Mouse (Mus musculus) kidney, postnatal 36 days (tissue): ENCODE results near the gene Man2a1.
A peak's percentile ranks its signal among the peaks of the same experiment; 100 is the strongest.

Source experiments
- DNase-seq, 2 experiments: peaks; one replicate each; pipeline ENCODE4 v3.0.0; 2021 to 2022; ENCODE audit warnings: mixed read lengths in 2 of 2

The Man2a1 gene

GRCm38 (mm10) chr17:64603534-64603933 is 3.0 kb downstream of the Man2a1 start:
- DNase-seq: no peak

DNA sequence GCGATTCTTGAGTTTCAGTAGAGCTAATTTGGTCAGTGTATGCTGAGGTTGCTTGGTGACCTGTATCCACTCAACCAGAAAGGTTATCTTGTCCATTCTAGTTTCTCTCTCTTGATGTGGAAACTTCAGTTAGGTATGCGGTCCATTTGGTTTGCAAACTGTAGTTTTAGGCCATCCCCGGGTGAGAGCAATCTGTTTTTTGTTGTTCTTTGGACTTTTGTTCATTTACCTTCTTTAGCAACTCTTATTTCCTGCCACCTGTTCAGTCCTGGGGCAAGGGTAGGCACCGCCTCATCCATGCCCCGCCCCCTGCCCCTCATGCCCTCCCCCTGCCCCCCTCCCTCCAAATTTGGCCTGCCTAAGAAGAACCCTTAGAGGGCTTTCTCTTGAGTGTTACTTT is 3.6 kb downstream of the Man2a1 start:
- DNase-seq: peak; percentile 43 to 56

DNA sequence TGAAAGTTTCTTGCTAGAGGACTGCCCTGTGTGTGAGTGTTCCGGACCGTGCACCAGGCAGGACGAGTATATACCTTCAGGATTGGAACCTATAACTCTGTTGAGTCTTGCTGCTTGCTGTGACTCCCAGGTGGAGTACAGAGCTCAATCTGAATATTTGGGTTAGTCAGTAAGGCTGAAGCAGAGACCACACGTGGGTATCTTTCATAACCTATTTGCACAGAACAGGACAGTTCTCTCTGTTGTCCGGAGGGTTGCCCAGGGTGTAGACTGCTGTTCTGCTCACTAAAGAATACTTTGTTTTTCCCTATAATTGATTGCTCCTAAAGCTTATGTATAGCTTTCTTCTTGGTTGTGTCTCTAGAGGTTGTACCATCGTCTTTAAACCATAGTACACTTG is 7.7 kb downstream of the Man2a1 start:
- no peak for DNase-seq

DNA sequence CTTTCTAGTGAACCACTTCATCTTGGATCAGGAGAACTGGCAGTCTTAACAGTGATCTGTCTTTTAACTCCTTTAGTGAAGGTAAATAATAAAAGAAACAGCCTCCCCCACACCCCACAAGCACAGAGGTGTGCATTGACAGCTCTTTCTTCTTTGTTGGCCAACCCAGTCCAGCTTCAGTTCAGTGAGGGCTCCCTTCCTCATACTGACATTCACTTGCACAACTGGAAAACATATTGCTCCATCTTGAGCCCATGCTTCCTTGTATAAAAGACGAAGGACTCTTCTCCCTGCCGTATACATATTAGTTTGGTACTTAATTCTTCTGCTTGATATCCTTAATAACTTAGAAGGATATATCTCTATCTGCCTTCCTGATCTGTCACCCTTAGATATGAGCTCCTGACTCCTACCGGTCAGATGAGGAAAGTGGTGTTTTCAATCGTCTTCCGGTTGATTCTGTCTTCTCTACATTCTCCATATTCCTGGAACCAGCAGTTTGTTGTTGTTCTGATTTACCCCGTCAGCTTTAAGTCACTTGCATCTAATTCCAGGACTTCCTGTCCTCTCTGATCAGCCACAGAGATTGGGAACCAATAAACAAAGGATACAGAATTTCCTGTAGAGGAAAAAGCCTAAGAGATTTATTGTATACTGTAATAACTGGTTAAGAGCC is 8.5 kb downstream of the Man2a1 start:
- no peak for DNase-seq

GRCm38 (mm10) chr17:64609741-64610140 is 9.2 kb downstream of the Man2a1 start:
- no peak for DNase-seq

DNA sequence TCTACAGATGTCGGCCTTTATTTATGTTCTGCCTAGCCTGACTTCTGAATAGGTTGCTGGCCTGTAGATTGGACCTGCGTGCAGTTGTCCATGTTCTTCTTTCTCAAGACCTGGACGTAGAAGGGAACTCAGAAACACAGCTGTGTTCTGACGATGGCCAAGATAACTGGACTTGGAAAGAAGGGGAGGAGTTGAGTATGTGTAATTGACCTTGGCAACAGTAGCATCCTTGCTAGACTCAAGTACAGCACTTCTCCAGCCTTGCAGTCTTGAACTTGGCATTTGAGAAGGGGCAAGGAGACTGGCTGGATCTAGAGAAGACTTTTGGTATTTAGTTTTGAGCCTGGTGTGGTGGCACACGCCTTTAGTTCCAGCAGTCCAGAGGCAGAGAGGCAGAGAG is 10.9 kb downstream of the Man2a1 start:
- no peak for DNase-seq

GRCm38 (mm10) chr17:64612135-64612885 is 11.8 kb downstream of the Man2a1 start:
- no peak for DNase-seq

DNA sequence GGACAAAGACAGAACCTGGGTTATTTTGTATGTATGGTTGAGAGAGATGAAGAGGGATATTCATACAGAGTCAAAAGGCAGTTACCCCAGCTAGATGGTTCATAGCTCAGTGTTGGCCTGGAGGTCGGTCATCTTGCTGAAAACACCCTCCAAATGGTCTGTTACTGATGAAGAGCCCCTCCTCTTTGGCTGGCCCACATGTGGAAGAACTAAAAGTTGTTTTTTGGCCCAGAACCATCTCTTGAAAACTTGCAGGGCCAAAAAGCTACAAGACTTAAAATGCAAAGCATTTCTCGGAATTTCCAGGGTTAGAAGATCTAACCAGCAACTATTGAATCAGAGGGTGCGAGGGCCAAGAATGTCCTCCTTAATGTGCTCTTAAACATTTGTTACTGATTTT is 12.4 kb downstream of the Man2a1 start:
- DNase-seq: no peak

- DNase-seq: no peak
Measured at GRCm38 (mm10) chr17:64613351-64613750, 12.8 kb downstream of the Man2a1 start.

DNA sequence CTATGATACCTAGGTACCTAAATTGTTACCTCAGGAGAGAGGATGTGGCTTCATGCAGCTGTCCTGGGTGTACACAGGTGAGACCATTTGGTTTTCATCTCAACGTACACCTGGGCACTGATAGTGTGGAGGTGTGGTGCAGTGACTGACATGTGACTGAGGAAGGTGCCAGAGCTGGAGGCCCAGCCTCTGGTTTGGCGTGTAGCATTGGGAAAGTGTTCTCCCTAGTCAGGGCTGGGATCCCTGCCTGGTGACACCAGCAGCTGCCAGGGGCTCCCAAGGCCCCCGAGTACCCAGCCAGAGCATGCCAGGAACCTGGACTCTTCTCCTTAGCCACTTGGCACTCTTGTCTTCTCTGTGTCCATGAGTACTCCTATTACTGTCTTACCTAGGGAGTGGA is 14.3 kb downstream of the Man2a1 start:
- DNase-seq: no peak

- peak; percentile 39 to 61 for DNase-seq
Measured at GRCm38 (mm10) chr17:64615420-64615819, 14.9 kb downstream of the Man2a1 start.

GRCm38 (mm10) chr17:64616259-64616658 is 15.7 kb downstream of the Man2a1 start:
- DNase-seq: peak; percentile 51 to 54

DNA sequence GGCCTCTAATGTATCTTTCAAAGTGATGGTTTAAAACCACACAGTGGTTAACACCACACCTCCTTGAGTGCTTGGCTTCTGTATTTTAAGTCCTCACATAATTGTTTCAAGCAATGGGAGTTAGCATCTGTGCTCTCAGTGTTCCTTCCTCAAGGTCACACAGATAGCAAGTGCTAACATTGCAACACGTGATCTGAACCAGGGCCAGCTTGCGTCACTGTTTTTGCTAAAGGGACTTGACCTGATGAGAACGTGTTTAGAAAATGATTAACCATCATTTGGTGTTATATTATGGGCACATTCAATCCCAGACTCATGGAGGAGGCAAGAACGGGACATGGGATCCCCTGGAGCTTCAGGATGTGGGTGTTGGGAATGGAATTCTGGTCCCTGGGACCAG is 17.3 kb downstream of the Man2a1 start:
- DNase-seq: peak; percentile 91 to 92

GRCm38 (mm10) chr17:64618996-64619395 is 18.5 kb downstream of the Man2a1 start:
- no peak for DNase-seq

DNA sequence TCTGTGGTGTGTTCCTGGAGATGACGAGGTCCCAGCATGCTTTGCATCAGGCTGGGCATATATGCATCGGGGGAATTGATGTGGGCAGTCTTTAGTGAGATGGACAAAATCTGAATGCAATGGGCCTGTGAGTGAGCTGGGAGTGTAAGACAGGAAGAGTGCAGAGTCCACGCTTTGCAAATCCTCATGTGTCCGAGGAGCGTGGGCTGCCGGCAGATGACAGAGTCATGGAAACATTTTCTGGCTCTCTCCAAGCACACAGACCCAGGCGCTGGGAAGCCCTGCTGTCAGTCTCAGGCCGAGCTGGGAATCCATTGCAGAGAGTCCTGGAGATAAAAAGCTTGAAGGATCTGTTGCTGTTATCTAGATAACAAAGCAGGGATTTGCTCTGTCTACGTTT is 19.6 kb downstream of the Man2a1 start:
- peak; percentile 38 to 47 for DNase-seq

- no peak for DNase-seq
Measured at GRCm38 (mm10) chr17:64620627-64621026, 20.1 kb downstream of the Man2a1 start.

- peak; percentile 66 to 67 for DNase-seq
Measured at GRCm38 (mm10) chr17:64621226-64621625, 20.7 kb downstream of the Man2a1 start.

DNA sequence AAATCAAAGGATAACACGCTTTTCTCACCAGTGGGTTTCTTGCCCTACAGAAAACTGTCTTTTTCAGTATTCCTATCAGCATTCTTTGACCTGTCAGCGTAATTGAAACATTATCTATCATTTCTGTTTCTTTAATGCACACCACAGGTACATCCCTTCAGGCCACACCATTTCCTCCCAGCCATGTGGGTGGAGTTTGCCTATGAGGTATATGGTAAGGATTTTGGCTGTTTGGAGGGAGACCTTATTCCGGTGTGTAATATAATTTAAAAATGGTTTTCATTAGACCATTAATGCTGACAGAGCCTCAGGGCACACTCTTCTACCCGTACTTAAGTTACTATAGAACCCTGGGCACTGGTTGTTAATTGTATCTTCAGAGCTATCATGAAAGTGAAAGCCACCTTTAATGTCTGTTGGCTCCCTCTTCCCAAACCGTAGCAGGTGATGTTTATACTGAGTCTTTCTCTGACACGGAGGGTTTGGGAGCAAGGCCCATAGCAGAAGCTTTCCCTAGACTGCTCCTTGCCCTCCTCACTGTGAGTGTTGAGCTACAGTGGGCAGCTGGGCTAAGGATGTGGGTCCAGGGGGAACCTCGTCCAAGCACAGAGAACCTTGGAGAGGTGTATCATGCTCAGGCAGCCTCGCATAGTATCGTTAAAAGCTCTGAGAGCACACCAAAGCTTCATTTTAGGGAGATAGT is 21.3 kb downstream of the Man2a1 start:
- no peak for DNase-seq

DNA sequence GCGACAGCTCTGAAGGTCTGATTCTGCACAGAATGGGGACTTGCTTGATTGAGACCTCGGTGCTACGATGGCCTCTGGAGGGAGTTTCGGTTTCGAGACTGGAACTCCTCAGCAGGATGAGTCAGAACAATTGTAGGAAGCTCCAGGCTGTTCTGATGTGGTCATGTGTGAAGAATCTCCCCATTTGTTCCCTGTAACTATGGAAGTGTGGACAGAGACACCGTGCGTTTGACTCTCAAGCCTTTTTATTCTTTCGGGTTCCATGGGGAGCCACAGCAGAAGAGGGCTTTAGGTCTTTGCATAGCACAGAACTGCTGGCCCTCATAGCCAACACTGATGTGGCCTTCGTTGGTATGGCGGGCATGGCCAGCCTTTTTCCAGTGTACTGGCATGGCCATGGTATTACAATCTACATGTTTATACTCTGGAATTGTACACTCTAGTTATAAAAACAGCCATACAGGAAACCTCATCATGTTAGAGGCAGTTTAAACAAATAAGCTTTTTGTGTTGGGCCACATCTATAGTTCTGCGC is 21.9 kb downstream of the Man2a1 start:
- DNase-seq: peak; percentile 51 to 62

GRCm38 (mm10) chr17:64624439-64624838 is 23.9 kb downstream of the Man2a1 start:
- DNase-seq: no peak

DNA sequence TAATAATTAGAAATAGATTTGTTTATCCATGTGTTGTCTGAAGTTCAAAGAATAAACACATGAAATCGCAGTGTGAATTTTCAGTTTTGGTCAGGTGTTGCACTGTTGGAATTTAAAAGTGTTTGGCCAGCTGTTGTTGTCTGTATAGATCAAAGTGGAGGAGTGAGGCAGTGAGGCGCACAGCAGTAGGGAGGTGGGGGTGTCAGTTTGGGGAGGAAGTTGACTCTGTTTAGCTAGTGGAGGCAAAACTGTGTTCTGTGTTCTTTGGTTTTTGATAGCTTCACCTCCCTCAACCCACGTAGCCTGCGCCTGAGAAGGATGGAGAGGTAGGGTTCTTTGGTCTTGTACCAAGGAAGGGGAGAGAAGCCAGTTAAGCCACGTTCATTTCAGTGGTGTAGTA is 28.3 kb downstream of the Man2a1 start:
- DNase-seq: no peak

GRCm38 (mm10) chr17:64629486-64629885 is 28.9 kb downstream of the Man2a1 start:
- no peak for DNase-seq

GRCm38 (mm10) chr17:64630506-64630905 is 30.0 kb downstream of the Man2a1 start:
- DNase-seq: no peak
